Mouse (Mus musculus) induced T-regulatory cell, adult 2 months (primary cell): ENCODE data around the gene Tgfbi.

Experiments
- DNase-seq: peaks from one replicate; pipeline ENCODE4 v3.0.0-alpha.2; 2012; ENCODE audit warnings: low read depth

The Tgfbi gene

DNA sequence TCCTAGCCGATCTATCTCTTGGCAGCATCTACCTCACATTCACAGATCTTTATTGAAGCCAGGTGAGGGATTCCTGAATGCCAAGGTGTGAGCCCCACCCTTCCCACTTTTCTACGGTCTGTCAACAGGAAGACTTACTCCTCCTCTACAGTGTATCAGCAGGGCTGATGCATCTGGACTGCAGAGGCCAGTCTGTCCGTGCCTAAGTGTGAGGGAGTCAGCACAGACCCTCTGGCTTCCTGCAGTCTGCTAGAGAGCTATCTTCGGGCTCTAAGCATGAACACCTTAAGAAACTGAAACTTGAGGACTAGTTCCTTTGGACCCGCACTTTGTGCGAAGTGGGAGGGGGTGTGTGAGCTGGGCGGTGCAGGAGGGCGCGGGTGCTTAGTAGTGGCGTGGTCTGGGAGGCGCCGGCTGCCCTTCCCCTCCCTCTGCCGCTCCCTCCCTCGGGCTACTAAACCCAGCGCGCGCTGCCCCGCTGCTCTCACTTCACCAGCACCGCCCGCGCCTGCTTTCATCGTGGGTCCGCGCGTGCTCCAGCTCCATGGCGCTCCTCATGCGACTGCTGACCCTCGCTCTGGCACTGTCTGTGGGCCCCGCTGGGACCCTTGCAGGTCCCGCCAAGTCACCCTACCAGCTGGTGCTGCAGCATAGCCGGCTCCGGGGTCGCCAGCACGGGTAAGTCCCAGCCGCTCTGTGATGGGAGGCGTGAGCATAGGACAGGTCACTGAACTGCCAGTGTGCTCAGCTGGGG lies at the start of gene Tgfbi:
Gene Tgfbi, plus strand, starts transcription at position 421 of the 754 bp plus-strand sequence.
- no peak for DNase-seq

DNA sequence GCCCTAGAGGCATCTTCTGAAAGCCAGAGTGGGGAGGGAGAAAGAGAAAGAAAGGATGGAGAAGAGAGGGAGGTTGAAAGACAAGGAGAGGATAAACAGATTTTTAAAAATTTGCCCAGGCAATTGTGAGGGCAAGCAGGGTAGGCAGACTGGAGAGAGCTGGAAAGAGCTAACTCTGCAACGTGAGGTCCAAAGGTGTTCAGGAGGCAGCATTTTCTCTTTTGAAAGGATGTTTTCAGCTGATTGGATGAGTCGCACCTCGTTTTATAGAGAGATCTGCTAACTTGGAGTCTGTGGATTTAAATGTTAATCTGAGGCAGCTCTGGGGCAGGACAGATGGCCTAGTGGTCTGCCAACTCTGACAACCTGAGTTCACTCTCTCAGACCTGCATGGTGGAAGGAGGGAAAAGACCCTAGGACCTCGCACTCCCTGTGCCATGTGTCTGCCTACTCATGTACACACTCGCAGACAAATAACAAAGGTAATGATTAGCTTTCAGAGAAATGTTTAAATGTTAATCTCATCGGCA lies 49.4 kb upstream of the Tgfbi start:
- DNase-seq, result no peak

DNA sequence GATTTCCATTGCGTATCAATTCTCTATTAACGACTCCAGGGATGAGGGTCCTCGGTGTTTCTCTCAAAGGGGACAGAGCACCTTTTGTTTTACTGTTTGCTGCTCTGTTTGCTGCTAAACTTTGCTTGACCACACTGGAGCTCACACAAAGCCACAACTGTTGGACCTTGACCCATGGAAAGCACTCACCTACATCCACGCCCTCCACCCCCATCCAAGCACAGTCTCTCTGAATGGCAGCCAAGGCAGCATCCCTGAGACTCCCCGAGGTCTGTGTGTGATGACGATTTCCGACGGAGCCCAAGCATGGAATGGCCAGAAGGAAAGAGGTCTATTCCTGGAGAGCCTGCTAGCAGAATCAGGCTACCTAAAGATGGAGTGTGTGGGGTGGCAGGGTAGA lies 48.2 kb upstream of the Tgfbi start:
- no peak for DNase-seq

DNA sequence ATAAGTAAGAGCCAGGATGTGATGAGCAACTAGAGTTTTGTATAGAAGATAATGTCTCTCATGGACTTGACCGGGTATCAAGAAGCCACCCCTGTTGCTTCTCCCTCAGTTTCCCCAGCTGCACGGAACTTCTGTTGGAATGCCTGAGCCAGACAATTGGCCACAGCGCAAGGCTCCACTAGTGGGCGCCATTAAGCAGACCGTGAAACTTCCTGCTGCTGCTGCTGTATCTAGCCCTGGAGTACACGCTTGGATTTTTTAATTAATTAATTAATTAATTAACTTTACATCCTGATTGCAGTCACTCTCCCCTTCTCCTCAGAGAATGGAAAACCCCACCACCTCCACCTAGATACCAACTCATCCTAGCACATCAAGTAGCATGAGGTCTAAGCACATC lies 46.2 kb upstream of the Tgfbi start:
- peak; percentile 9 for DNase-seq

DNA sequence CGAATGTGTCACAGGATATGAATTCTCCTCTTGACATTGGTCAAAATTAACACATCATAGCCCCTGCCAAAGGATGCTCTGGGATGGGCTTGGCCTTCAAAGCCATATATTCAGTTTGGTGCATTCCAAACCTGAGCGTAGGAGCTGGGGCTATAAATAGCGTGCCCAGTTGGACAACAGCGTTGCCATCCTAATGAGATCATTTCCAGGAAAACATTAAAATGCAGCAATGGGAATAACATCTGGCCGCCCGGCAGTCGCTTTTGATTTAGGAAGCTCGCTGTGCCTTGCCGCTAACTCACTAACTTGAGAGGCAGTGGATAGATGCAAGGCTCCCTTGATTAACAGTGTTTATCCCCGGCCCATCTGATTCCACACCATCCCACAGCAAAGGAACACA lies 43.0 kb upstream of the Tgfbi start:
- no peak for DNase-seq

DNA sequence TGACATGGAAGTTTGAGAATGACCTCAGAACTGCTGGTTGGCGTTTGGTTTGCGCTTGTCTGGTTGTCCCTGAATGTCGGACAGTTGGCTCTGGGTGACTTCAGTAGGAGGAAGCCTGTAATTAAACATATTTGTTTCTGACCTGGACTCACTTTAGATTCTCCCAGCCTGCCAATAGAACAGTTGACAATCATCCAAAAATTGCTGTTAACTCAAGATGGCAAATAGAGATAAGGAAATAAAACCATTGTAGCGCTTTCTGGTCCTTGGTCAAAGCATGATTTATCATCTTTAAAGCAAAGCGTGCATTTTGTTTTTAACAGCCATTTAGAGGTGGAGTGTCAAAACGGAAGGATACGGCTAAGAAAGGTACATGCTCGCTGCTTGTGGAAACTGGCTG lies 37.7 kb upstream of the Tgfbi start:
- no peak for DNase-seq

DNA sequence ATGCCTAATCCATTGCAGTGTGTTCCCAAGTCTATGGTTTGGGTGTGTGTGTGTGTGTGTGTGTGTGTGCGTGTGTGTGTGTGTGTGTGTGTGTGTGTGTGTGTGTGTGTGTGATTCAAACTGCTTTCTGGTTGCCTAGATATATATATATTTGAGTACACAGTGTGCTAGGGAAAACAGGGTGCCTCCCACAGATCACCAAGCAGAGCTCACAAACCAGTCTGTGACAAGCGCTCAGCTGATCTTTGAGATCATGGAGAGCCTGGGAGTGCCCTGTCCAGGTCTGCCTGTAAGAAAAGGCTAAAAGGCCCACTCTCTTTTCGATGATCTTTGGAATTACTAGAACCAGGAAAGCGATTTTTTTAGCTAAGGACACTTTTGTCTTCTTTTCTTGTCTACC lies 34.2 kb upstream of the Tgfbi start:
- DNase-seq, result no peak

DNA sequence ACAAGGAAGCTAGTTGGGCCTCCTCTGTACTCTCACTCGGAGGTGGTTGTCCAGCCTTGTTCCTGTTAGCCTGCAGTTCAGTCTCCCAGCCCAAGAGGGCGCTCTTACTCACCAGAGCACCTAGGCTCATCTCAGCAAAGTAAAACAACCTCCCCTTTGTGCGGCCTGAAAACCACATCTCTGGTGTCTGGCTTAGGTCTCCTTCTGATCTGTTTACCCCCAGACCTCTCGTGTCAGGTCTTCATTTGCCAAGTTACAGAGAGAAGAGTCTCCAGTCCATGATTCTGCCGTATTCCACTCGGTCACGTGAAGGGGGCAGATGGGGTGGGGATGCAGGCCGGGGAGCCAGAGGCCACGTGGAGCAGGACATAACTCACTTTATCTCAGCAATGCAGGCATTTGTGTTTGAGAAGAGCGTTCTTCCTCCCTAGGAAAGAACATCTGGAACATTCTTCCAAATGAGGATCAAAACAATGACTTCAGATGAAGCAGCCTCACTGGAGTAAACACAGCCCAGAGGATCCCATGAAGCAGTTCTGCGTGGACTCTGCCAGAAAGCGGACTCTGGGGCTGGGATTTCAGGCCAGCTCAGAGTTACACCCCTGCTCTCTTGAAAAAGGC lies 33.5 kb upstream of the Tgfbi start:
- DNase-seq, result peak; percentile 53

DNA sequence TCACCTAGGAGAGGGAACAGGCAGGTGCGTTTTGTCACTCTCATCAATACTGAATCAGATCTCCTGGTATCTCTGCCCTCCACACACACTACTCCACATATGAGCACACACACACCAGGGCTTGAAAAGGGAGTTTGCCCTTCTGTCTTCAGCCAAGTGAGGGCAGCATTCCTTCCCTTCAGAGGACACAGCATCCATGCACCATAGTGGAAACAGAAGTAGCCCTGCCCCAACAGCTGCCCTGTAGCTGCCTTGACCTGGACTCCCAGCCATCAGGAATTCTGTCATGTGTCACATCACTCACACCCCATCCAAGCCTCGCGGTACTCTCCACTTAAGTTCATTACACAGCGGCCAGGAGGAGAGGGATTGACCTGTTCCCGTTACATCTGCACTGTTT lies 31.2 kb upstream of the Tgfbi start:
- no peak for DNase-seq

DNA sequence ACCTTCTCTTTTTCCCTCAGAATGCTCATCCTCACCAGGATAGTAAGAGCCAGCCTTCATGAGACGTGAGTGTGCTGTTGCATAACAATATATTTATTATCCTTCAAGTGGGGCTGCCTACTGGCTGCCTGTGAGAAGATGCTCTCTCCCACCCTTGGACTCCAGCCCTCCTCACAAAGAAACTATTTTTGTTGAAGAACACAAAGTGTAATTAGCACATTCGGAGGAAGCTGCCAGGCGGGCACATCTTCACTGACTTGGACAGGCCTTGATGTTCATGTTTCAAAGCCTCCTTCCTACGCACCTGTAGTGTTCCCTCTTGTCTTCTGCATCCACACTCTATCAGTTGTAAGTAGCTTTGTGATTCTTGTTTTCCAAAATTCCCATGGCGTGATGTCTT lies 28.9 kb upstream of the Tgfbi start:
- DNase-seq, result no peak

DNA sequence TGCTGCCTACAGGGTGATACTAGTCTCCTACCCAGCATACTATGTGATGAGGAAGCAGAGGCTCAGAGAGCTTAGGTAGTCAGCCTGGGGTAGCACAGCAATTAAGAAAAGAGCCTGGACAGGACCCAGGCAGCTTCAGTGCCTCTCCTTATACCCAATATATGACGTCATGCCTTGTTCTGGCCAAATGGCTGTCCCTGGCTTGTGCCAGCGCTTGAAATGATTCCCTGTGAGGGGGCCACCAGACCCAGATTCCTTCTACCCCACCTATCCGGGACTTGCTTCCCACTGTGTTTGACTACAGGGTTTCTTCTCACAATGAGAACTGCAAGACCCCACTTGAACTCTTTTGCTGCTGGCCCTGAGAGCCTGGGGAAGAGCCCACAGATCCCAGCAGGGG lies 27.8 kb upstream of the Tgfbi start:
- no peak for DNase-seq

DNA sequence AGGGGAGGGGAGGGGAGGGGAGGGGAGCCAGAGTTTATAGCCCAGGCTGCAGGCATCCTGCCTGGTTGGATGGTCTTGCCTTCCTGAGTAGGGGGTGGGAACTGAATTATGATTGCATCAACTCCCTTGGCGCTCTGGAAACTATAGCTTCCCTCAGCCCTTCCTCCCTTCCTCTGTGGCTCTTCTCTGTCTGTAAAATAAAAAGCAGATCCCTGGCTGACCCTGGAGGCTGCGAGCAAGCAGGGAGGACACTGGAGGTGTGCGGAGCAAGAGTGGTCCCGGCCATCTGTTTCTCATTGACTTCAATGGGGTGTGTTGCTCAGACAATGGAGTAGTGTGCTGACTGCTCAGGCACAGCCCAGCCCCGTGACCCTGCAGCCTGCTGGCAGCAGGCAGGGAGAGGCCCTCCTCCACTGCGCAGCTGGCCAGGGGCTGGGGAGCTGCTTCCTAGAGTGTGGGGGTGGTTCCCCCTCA lies 27.3 kb upstream of the Tgfbi start:
- no peak for DNase-seq

DNA sequence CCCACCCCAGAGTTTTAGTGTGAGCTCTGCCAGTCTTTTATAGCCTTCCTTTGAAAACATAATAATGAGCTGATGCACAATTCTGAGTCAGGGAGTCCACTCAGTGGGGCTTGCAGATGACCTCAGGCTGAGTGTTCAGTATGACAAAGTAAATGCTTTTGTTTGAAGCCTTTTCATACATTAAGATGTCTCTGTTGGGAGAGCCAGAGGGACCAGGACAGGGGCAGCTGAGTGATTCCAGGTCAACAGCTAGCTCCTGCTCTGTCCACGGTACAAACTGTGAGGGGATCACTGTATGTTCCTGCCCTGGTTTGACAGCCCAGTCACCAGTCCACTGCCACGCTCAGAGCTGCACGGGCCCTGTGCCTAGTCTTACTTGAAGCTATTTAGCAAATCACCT lies 26.6 kb upstream of the Tgfbi start:
- DNase-seq, result no peak

DNA sequence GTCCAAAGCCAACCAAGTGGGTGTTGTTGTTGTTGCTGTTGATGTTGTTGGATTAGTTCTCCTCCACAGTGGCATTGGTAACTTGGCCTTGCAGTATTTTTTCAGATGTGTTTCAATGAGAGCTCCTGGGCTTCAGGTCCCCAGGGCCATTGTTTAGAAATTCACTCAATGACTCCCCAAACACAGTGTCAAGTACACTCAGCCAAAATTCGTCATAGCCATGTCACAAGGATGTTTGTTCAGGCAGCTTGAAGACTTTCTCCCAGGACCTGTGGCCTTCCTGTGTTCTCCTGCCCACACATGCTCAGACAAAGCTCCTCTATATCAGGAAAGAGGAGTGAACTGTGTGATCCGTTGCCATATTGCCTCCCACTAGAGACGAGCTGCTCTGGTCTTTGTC lies 23.3 kb upstream of the Tgfbi start:
- DNase-seq, result no peak

DNA sequence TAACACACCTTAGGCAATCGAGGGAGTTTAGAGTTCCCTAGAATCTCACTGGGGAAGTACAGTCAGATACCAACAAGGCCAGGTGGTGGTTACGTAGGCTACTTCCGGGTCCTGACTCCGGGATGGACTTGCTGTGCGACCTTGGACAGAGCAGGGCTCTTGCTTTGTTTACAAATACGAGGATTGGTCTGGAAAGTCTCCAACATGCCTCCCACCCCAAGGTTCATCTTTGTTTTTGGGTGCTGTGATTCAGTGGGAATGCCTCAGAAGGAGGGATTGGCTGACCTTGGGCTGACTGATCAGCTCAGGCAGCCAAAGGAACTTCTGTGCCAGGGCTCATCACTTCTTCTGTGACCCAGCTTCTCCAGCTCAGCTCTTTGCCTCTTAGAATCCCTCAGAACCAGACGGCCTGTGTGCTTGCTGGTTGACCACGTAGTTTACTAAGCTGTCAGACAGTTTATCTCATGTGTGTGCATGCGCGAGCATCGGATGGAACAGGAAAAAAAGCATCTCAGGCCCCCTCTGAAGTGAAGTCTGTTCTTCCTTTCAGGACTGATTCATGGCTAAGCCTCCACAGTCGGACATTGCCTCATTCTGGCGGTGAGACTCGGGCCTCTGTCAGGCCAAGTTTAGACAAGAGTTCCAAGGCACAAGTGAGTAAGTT lies 20.7 kb upstream of the Tgfbi start:
- DNase-seq, result no peak

DNA sequence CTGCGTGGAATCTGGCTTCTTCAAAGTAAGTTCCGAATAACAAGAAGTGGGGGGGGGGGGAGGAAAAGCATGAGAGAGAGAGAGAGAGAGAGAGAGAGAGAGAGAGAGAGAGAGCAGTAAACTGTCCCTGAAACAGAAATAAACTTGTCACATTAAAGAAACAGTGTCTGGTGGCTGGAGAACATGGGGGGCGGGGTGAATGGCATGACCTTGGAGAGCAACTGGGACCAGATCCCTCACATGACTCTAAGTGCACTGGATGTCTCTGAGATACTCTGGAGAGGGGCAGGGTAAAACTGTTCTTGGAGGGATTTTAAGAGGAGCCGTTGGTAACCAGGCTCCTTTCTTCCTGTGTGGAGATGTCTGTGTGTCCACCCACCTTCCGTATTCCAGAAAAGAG lies 19.1 kb upstream of the Tgfbi start:
- DNase-seq, result no peak

DNA sequence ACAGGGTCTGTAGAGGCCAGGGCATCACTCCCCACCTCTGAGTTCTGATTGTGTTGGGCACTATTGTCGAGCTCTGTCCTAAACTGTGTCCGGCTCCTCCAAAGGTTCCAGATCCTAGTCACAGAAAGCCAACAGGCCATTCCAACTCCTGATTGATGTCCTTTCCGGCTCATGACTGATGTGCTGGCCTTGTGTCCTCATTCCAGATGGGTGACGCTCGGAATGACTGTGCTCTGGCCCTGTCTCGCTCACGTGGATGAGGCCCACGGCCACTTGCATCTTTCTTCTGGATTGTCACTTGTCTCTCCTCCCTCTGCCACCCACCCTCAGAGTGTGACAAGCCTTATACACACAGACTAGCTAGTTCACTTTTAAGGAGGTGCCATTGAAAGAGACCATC lies 18.1 kb upstream of the Tgfbi start:
- DNase-seq, result no peak

DNA sequence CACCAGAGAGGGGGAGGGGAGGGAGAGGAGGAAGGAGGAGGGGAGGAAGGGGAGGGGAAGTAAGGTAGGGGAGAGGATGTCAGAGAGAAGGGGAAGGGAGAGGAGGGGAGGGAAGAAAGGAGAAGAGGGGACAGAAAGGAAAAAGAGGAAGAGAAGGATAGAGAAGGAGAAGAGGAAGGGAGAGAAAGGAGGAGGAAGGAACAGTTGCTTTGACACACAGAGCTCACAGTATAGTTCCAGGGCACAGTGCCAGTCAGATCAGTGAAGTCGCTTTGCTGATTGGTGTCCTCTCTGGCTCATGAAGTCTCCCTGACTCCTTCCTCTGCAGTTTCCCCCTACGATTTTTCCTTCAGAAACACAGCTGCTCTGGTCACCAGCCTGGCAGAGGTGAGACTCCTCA lies 17.4 kb upstream of the Tgfbi start:
- no peak for DNase-seq

DNA sequence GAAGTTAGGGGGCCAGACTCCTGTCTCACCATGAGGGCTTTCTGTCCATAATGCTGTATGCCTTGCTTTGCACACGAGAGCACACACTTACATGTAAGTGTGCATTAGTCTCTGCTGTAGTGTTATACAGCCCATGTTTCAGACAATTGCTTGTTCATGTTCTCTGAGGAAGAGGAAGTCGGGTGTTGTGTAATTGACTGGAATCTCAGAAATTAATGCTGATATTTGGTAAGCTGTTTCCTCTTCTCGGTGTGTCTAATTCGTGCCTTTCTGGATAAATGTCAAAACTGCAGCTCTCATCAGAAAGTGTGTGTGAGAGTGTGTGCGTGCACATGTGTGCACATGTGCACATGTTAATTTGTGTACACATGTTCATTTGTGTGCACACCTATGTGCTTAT lies 16.1 kb upstream of the Tgfbi start:
- no peak for DNase-seq

DNA sequence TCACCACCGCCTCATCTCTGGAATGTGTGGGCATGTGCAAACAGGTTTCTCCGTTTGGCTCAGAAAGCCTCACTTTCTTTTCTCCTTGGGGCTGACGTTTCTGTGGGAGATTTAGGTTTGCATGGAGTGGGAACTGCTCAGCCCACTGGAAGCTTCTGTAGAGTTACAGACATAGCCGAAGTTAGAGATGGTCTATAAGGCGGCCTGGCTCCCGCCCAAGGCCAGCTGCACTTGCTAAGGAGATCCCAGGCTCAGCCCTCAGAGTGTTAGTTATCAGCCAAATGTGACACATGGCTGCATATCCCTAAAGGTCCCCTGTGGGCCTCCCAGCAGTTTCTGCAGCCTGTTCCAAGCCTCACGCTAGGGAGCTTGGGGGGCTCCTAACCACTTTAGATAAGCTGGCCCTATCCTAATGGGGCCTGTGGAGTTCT lies 15.3 kb upstream of the Tgfbi start:
- no peak for DNase-seq

DNA sequence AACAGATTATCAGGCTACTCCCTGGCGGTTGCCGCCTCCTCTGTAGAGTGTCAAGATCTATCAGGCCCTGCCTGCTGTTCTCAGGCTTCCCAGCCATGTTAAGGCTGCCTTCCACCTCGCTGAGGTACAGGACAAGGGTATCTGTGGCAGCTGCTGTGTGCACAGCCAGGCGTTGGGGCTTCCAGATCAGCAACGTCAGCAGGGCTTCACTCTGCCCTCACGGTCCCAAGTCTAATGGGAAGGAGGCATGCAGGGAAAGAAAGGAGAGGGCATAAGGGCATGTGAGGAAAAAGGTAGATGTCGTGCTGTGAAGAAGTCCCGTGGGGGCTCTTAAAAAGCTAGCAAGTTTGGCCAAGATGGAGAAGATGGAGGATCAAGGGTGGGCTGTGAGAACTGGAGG lies 14.1 kb upstream of the Tgfbi start:
- DNase-seq, result no peak

DNA sequence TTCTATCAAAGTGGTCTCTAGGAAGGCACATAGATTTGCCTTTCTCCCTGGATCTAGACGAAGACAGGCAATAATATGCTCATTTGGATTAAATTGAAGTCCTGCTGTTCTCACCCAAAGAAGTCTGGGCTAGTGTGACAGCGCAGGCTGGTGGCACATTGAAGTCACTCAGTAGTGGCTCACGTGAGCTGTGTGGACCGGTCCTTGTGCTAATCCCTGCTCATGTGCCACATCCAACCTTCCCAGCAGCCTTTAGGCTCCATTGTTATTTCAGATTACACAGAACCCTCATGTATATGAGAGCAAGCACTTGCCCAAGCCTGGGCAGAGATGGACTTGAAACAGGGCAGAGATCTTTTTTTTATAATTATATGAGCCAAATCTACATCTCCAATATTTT lies 12.0 kb upstream of the Tgfbi start:
- no peak for DNase-seq
